Mouse (Mus musculus): Measurements from ENCODE around the gene Senp1.

- TF ChIP-seq POLR2A (IDR thresholded peaks at IDR 0.05; ENCODE audit: insufficient read depth, low read depth, low read length) (no peak), CTCF (IDR thresholded peaks at IDR 0.05; ENCODE audit: insufficient read depth, low read depth, low read length) (no peak)
These were observed 89.5 kb downstream of the Senp1 start, which contains the start of gene Col2a1 for GRCm38 (mm10) chr15:98003822-98004739.
